Mouse (Mus musculus) heart, embryonic 12.5 days (tissue): ENCODE data around the gene Mto1. TPM values are rescaled to one million over a fixed set of nuclear protein-coding genes. Genes with fewer than 3 reads are reported as not detected.
A peak's percentile ranks its signal among the peaks of the same experiment; 100 is the strongest.

Source experiments
- ATAC-seq: fragments of 200-750 bp; cut with Nextera tagmentation; 2 replicates; pipeline ENCODE4 v1.8.0; 2017; ENCODE audit warnings: moderate TSS enrichment, moderate library complexity; ENCODE audit not compliant: insufficient number of reproducible peaks, low FRiP score
- H3K27ac ChIP-seq: fragments of 300-500 bp; sonication (generic); 2 replicates; pipeline ENCODE4 v1.5.1; 2016; ENCODE audit warnings: mild to moderate bottlenecking, moderate library complexity; ENCODE audit not compliant: poor library complexity, severe bottlenecking
- H3K27me3 ChIP-seq: fragments of 300-500 bp; sonication (generic); replicated peaks from 2 replicates; pipeline ENCODE4 v1.6.1; 2016; ENCODE audit warnings: mild to moderate bottlenecking, moderate library complexity
- H3K36me3 ChIP-seq: fragments of 300-500 bp; sonication (generic); 2 replicates; pipeline ENCODE4 v1.6.1; 2016; ENCODE audit warnings: mild to moderate bottlenecking, moderate library complexity
- H3K4me1 ChIP-seq: fragments of 300-500 bp; sonication (generic); replicated peaks from 2 replicates; pipeline ENCODE4 v1.6.1; 2016; ENCODE audit warnings: mild to moderate bottlenecking
- H3K4me2 ChIP-seq: fragments of 300-500 bp; sonication (generic); 2 replicates; pipeline ENCODE4 v1.6.1; 2016; ENCODE audit warnings: mild to moderate bottlenecking, moderate library complexity
- H3K4me3 ChIP-seq: fragments of 300-500 bp; sonication (generic); 2 replicates; pipeline ENCODE4 v1.5.1; 2016; ENCODE audit warnings: mild to moderate bottlenecking
- H3K9ac ChIP-seq: fragments of 300-500 bp; sonication (generic); 2 replicates; pipeline ENCODE4 v1.6.1; 2016; ENCODE audit warnings: mild to moderate bottlenecking, moderate library complexity
- H3K9me3 ChIP-seq: fragments of 300-500 bp; sonication (generic); replicated peaks from 2 replicates; pipeline ENCODE4 v1.6.1; 2016; ENCODE audit warnings: mild to moderate bottlenecking, moderate library complexity
- WGBS: fragments of 180-500 bp; shearing (Covaris S2); methylation state at CpG from one replicate; pipeline ENCODE4 v1.1.7; 2016; 5-methylcytosine and 5-hydroxymethylcytosine counted together
- polyA plus RNA-seq: library from polyadenylated mRNA; unstranded; fragments of >200 nt; fragmentation: Nextera tagmentation; extraction: Ambion mirVana; gene quantifications from 2 replicates; pipeline ENCODE4 v1.2.1, GENCODE M21; 2016

Mto1 gene
- polyA plus RNA-seq, 1 experiment from 2014 or later: 28.8 TPM

DNA sequence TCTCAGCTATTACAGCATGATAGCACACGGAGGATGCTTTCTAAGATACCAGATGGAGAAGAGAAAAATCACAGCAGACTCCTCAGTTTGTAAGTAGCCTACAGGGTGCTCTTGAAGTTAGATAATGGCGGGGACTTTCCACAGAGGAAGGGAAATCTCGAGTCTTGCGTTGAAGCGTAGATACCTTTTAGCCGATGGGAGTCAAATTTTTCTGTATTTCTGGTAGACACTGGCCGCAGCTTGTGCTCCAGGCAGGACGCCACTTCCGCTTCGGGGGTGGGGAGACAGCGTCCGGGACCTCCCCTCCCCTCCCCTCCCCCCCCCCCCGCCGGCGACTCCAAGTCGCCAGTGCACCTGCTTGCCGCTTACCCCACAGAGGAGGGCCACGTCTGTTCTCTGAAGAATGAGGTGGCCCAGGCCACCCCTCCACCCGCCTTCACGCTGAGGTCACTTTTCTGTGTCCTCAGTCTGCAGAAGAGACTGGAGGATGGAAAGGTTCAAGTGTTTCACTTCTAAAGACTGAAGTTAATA is 40.9 kb downstream of the Mto1 start, which contains the start of gene Eef1a1:
Eef1a1 (minus strand) TSS at position 262 of the 531 bp plus-strand sequence.
- H3K27me3 ChIP-seq: no peaks in the 10 kb centered on the region

GRCm38 (mm10) chr9:78491169-78491568 is 43.2 kb downstream of the Mto1 start:
- Histone ChIP-seq H3K27me3 (no peaks in the 10 kb centered on the region), H3K27ac (no peak overlapping the region), H3K4me2 (no peak overlapping the region), H3K4me1 (no peaks in the 10 kb centered on the region), H3K4me3 (no peak overlapping the region), H3K9ac (no peak overlapping the region), H3K36me3 (no peaks in the 10 kb centered on the region), H3K9me3 (no peaks in the 10 kb centered on the region)
- no peak for ATAC-seq
- WGBS: 71% methylated on average over 3 of the region's 3 CpGs

More for the DNA sequence above, 40.9 kb downstream of the Mto1 start, which contains the start of gene Eef1a1:
- Histone ChIP-seq H3K4me1 (peaks cover 6% of the 10 kb centered on the region; the same call in 1 of the 2 replicates), H3K36me3 (no peaks in the 10 kb centered on the region), H3K9ac (peak within 1 kb of the TSS; percentile 73), H3K4me3 (peak within 1 kb of the TSS; percentile 47), H3K27ac (peak within 1 kb of the TSS; percentile 56), H3K4me2 (peak within 1 kb of the TSS; percentile 75), H3K9me3 (no peaks in the 10 kb centered on the region)
- ATAC-seq: peak; percentile 68
- 2% methylated on average over 15 of the region's 20 CpGs for WGBS

DNA sequence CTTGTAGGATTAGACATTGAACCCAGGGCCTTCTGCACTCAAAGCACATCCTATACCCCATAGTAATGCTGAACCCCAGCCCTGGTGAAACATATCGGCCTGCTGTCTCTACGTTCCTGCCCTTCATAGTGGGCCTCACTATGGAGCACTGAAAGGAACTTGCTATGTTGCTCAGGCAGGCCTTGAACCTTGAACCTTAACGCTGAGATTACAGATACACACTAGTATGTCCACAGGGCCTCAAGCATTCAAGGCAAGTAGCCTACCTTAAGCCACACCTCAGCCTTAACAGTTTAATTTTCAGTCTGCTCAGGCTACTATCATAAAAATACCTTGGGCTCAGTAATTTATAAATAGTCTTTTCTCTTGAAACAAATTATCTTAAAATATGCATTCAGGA is 44.2 kb downstream of the Mto1 start:
- H3K27me3 ChIP-seq: no peaks in the 10 kb centered on the region
- H3K4me3 ChIP-seq: no peak overlapping the region
- no peak overlapping the region for H3K27ac ChIP-seq
- H3K9ac ChIP-seq: no peak overlapping the region
- H3K36me3 ChIP-seq: no peaks in the 10 kb centered on the region
- 88% methylated on average over 3 of the region's 3 CpGs for WGBS
- ATAC-seq: no peak
- no peaks in the 10 kb centered on the region for H3K4me1 ChIP-seq
- H3K4me2 ChIP-seq: no peak overlapping the region
- H3K9me3 ChIP-seq: no peaks in the 10 kb centered on the region

DNA sequence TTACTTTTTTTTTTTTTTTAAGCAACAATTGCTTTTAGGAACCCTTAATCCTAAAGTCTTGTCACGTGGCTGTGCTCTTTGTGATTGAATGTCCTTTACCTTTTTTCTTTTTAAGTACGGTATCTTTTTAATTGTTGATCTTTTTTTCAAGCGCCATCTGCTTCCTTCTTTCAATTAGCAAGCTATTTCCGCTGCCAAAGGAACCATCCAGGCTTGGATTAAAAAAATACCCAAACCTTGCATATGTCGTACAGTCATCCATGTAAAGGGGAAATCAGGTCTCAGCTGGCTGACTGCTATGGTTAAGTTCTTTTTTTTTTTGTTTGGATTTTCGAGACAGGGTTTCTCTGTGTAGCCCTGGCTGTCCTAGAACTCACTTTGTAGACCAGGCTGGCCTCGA is 45.2 kb downstream of the Mto1 start:
- no peak overlapping the region for H3K4me3 ChIP-seq
- no peaks in the 10 kb centered on the region for H3K9me3 ChIP-seq
- no peak overlapping the region for H3K4me2 ChIP-seq
- H3K27me3 ChIP-seq: no peaks in the 10 kb centered on the region
- no peaks in the 10 kb centered on the region for H3K4me1 ChIP-seq
- H3K9ac ChIP-seq: no peak overlapping the region
- no peaks in the 10 kb centered on the region for H3K36me3 ChIP-seq
- no peak overlapping the region for H3K27ac ChIP-seq
- 87% methylated on average over 7 of the region's 7 CpGs for WGBS
- no peak for ATAC-seq

GRCm38 (mm10) chr9:78500386-78500785 is 52.4 kb downstream of the Mto1 start:
- Histone ChIP-seq H3K4me3 (no peak overlapping the region), H3K4me2 (no peak overlapping the region), H3K9me3 (no peaks in the 10 kb centered on the region), H3K27me3 (no peaks in the 10 kb centered on the region), H3K27ac (peak overlapping the region; percentile 53), H3K4me1 (peaks cover 32% of the 10 kb centered on the region), H3K36me3 (no peaks in the 10 kb centered on the region), H3K9ac (no peak overlapping the region)
- WGBS: 6% methylated on average over 3 of the region's 3 CpGs
- ATAC-seq: no peak

DNA sequence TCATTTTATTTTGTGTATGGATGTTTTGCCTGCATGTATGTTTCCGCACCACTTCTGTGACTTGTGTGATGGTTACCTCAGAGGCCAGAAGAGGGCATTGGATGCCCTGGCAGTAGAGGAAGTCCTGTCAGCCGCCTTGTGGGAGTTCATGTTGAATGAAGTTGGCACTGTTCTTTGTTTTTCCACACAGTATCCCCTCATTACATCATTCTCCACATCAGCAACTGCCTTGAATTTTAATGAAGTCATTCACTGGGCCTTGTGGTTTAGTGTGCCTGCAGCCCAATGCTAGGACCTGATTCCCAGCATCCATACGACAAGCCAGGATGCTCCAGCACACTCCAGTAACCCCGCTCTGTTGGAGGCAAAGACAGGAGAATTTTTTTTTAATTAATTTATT is 53.3 kb downstream of the Mto1 start:
- Histone ChIP-seq H3K4me2 (no peak overlapping the region), H3K27ac (peak overlapping the region; percentile 8; the same call in 1 of the 2 replicates), H3K36me3 (no peaks in the 10 kb centered on the region), H3K9me3 (no peaks in the 10 kb centered on the region), H3K27me3 (no peaks in the 10 kb centered on the region), H3K9ac (no peak overlapping the region), H3K4me1 (peaks cover 38% of the 10 kb centered on the region), H3K4me3 (no peak overlapping the region)
- WGBS: 77% methylated on average over 4 of the region's 4 CpGs
- no peak for ATAC-seq

- WGBS: 21% methylated on average over 6 of the region's 6 CpGs
- H3K4me2 ChIP-seq: no peak overlapping the region
- H3K36me3 ChIP-seq: no peaks in the 10 kb centered on the region
- H3K9ac ChIP-seq: peak overlapping the region; percentile 42; the same call in 1 of the 2 replicates
- ATAC-seq: no peak; the same call in 1 of the 2 replicates
- H3K27me3 ChIP-seq: no peaks in the 10 kb centered on the region
- H3K27ac ChIP-seq: no peak overlapping the region
- H3K4me1 ChIP-seq: peaks cover 43% of the 10 kb centered on the region
- no peaks in the 10 kb centered on the region for H3K9me3 ChIP-seq
- no peak overlapping the region for H3K4me3 ChIP-seq
Measured at GRCm38 (mm10) chr9:78503223-78504079, 55.4 kb downstream of the Mto1 start.

DNA sequence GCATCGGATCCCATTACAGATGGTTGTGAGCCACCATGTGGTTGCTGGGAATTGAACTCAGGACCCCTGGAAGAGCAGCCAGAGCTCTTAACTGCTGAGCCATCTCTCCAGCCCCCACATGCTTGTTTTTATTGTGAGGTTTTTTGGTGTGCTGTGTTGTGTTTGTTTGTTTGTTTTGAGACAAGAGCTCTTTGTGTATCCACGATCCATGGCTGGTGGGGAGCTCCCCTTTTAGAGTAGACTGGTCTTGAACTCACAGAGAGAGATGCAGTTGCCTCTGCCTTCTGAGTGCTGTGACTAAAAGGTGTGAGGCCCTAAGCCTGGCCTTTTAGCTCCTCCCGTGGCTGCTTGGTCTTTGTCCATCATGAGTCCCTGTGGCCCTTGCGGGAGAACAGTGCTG is 56.1 kb downstream of the Mto1 start:
- ATAC-seq: no peak
- 70% methylated on average over 4 of the region's 4 CpGs for WGBS
- H3K4me3 ChIP-seq: no peak overlapping the region
- no peaks in the 10 kb centered on the region for H3K27me3 ChIP-seq
- peaks cover 43% of the 10 kb centered on the region for H3K4me1 ChIP-seq
- H3K27ac ChIP-seq: no peak overlapping the region
- no peaks in the 10 kb centered on the region for H3K36me3 ChIP-seq
- H3K9ac ChIP-seq: no peak overlapping the region
- H3K4me2 ChIP-seq: no peak overlapping the region
- H3K9me3 ChIP-seq: no peaks in the 10 kb centered on the region

DNA sequence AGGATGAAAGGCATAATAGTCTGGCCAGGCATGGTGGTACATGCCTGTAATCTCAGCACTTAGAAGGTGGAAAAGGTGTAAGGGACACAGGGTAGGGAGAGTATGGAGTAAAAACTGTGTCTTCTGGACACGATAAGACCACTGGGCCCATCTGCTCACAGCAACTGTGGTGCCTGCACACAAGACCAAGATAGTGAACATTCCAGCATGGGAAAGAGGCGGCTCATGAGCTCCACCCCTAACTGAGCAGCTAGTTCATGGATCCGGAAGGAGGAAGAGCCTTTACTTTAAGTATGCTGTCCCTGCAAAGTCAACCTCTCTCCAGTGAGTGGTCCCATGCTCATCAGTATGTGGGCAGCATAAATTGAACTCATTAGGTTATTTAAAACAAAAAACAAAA is 56.7 kb downstream of the Mto1 start:
- Histone ChIP-seq H3K4me1 (peaks cover 41% of the 10 kb centered on the region), H3K9ac (no peak overlapping the region), H3K36me3 (no peaks in the 10 kb centered on the region), H3K4me2 (no peak overlapping the region), H3K27me3 (no peaks in the 10 kb centered on the region), H3K27ac (no peak overlapping the region), H3K9me3 (no peaks in the 10 kb centered on the region), H3K4me3 (no peak overlapping the region)
- no peak for ATAC-seq
- 19% methylated on average over 3 of the region's 3 CpGs for WGBS

- no peak for ATAC-seq
- Histone ChIP-seq H3K27ac (no peak overlapping the region), H3K27me3 (no peaks in the 10 kb centered on the region), H3K9me3 (no peaks in the 10 kb centered on the region), H3K4me2 (no peak overlapping the region), H3K4me1 (peaks cover 36% of the 10 kb centered on the region), H3K4me3 (no peak overlapping the region), H3K36me3 (no peaks in the 10 kb centered on the region), H3K9ac (no peak overlapping the region)
- WGBS: 91% methylated on average over 6 of the region's 6 CpGs
Measured at GRCm38 (mm10) chr9:78505223-78505622, 57.2 kb downstream of the Mto1 start.

GRCm38 (mm10) chr9:78506002-78506721 is 58.2 kb downstream of the Mto1 start:
- 7% methylated on average over 11 of the region's 11 CpGs for WGBS
- H3K4me2 ChIP-seq: peak overlapping the region; percentile 51

More at GRCm38 (mm10) chr9:78506002-78506721, 58.2 kb downstream of the Mto1 start:
- peak overlapping the region; percentile 32; the same call in 1 of the 2 replicates for H3K9ac ChIP-seq
- no peaks in the 10 kb centered on the region for H3K9me3 ChIP-seq
- peak; percentile 79 for ATAC-seq
- H3K36me3 ChIP-seq: no peaks in the 10 kb centered on the region
- peaks cover 31% of the 10 kb centered on the region for H3K4me1 ChIP-seq
- no peaks in the 10 kb centered on the region for H3K27me3 ChIP-seq
- no peak overlapping the region for H3K4me3 ChIP-seq
- H3K27ac ChIP-seq: peak overlapping the region; percentile 75
